Mouse (Mus musculus): Measurements from ENCODE around the gene Omg. TPM values are rescaled to one million over a fixed set of nuclear protein-coding genes. Genes with fewer than 3 reads are reported as not detected.

Gene Omg
- total RNA-seq, 2 experiments from 2014 or later, result 86.0 to 89.5 TPM

DNA sequence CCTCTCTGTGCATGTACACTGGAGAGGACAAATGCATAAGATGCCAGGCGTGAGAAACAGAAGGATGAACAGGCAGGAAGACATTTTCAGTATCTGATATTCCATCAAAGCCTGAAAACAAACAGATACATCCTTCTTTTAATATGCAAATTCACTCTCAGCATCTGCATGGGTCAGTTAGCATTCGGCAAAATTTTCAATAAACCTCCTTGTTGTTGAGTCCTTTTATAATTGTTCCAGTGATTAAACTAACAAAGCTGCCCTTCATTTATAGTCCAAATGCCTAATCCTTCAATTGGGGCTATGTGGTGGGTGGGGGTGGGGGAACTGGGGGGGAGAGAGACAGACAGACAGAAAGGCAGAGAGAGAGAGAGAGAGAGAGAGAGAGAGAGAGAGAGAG, 967 bp downstream of the Omg start:
- peak overlapping the region; percentile 97 for H3K27ac ChIP-seq
- no peak for TF ChIP-seq CTCF (conservative IDR thresholded peaks at IDR 0.05)
- peak overlapping the region; percentile 58 for H3K4me3 ChIP-seq
- peak in 1 of 2 experiments; percentile 27 for DNase-seq (ENCODE audit: low spot score in 2 of 2)

DNA sequence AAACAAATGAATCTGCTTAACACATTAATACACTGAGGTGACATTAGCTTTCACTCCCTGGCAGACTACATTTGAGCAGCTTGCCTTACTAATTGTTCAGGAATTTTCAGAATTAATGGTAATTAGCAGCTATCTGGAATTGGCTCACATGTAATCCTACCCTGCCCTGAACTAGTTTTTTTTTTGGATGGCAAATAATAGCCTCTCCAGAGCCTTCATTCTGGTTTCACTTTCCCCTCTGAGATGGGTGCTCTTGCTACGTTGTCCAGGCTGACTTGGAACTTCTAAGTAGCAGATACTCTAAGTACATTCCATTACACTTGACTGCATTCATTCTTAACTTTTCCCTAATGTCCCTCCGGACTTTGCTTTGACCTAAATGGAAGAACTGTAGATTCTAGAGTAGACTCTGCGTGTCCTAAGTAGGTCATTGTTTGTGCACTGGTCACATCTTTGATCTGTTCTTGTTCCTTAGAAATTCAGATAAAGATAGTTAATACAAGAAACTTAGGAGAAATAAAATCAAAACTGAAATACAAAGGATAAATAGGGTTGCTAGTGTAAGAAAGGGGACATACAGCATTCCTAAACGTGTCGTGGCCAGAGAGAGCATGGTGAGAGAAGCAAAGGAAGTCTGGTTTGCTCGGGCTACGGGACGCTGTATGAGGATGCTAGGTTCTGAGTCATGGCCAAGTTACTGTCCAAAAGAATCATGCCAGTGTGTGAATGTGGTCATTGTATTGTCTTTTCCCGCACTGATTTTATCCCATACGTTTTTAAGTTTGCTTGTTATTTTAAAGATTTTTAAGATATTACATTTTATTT, 8.7 kb downstream of the Omg start:
- H3K27ac ChIP-seq, result peak overlapping the region; percentile 72
- peak in 1 of 2 experiments; percentile 29 for DNase-seq (ENCODE audit: low spot score in 2 of 2)
- peak overlapping the region; percentile 39 for H3K4me3 ChIP-seq
- no peak for TF ChIP-seq CTCF (conservative IDR thresholded peaks at IDR 0.05)

DNA sequence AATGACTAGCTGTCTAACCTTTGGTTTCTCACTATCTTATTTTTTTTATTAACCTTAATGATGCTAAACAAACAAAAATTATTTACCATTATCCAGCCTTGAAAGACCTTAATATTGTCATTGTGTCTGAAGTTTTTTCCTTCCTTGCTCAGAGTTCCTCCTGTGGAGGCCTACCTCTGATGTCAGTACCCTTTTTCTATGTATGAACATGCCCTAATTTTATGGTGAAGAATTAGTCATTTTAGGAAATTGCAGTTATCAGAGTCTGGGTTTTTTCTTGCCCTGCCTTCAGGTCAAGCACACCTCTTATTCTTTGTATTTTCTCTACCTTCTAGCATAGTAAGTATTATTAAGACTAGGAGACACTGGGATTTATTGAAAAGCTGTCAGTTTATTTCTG, 19.2 kb downstream of the Omg start:
- no peak for DNase-seq (ENCODE audit: low spot score in 2 of 2)
- Histone ChIP-seq H3K4me3 (no peak overlapping the region), H3K27ac (no peak overlapping the region)
- TF ChIP-seq CTCF (conservative IDR thresholded peaks at IDR 0.05), result no peak

DNA sequence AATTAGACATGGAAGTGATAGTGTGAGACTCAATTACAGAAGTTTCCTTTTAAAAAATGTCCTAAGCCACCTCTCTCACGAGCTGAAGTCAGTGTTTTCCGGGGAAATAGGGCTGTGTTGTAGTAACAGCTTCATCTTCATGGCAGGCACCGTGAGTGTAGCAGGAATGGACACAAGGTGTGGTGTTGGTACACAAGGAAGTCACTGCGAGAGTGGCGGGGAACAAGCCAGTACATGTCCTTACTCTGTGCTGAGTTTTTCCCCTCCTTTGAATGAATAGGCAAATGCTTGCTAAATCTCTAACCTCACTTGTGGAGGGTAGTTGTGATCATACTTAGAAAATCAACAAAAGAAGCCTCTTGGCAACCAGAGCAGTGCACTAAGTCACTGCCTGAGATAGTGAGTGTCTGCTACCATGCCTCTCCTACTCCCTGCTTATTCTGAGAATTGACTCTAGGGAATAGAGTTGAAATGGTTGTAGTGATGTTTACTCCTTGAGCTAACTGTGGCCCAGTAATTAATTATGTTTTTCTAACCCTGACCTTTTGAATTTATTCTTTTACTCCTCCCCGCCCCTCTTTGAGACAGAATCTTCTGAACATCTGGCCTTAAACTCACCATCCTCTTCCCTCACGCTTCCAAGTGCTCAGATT, 19.9 kb downstream of the Omg start:
- no peak for DNase-seq (ENCODE audit: low spot score in 2 of 2)
- Histone ChIP-seq H3K4me3 (no peak overlapping the region), H3K27ac (no peak overlapping the region)
- no peak for TF ChIP-seq CTCF (conservative IDR thresholded peaks at IDR 0.05)

DNA sequence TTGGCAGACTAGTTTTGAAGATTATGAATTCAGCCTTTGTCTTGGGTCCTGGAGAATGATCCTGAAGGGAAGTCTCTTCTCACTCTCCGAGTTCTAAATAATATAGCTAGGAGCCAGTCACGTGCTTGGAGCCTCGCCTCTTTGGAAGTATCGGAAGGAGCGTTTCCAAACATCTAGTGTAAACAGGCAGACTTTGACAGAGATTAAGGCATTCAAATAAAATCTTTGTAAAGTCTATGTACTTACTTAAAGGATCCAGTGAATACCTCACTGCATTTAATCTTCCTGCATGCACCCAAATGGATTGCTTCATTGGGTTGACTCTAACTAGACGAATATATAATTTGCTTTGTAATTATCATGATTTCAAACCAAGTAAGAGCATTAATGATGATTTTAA, 20.5 kb downstream of the Omg start:
- no peak overlapping the region for H3K4me3 ChIP-seq
- DNase-seq (ENCODE audit: low spot score in 2 of 2), result no peak
- no peak for TF ChIP-seq CTCF (conservative IDR thresholded peaks at IDR 0.05)
- H3K27ac ChIP-seq, result no peak overlapping the region

DNA sequence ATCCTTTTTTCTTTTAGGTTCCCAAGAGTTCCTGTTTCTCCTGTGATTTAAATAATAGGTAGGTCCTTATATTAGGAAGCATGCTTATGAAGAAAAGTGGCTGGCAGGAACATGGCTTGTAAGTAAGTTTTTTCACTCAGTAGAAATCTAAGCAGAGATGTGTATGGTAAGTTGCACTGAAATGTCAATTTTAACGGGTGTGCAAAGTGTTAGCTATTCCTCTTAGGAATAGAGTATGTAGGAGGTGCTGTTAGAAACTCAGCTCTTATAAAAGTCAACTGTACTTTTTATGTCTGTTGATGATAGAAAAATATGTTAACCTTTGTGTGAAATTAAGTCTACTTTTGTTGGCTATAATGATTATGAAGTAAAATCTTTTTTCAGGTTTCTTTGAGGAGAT, 35.8 kb downstream of the Omg start:
- DNase-seq (ENCODE audit: low spot score in 2 of 2), result no peak
- no peak for TF ChIP-seq CTCF (conservative IDR thresholded peaks at IDR 0.05)
- no peak overlapping the region for H3K4me3 ChIP-seq
- no peak overlapping the region for H3K27ac ChIP-seq

DNA sequence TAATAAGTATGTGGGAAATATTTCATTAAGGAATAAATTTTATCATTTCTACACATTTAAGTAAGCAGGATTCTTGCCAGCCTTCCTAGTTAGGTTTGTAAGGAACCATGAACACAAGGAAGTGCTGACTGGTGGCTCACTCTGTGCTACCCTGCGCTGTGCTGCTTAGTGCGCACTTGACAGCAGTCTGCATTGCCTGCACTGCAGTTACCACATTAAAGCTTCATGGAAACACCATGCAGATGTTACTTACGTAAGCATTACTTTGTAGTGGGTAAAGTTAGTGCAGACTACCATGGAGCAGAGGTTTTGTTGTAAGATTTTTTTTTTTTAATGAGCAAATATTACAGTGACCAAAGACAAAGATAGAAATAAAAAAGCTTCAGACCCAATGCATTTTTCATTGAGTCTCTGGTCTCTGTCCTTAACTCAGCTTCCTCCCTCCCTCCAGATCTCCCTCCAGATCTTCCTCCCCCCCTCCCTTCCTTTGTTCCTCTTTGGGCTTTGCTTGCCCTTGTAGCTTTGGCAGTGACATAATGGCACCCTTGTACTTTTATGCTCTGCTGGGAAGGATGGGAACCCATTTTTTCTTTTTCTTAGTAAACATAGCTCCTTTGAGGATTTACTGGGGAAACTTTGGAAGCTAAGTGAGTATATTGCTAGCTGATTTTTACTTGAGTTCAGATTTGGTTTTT, 43.0 kb downstream of the Omg start:
- H3K4me3 ChIP-seq, result no peak overlapping the region
- peak overlapping the region; percentile 84 for H3K27ac ChIP-seq
- no peak for DNase-seq (ENCODE audit: low spot score in 2 of 2)
- TF ChIP-seq CTCF (conservative IDR thresholded peaks at IDR 0.05), result no peak

DNA sequence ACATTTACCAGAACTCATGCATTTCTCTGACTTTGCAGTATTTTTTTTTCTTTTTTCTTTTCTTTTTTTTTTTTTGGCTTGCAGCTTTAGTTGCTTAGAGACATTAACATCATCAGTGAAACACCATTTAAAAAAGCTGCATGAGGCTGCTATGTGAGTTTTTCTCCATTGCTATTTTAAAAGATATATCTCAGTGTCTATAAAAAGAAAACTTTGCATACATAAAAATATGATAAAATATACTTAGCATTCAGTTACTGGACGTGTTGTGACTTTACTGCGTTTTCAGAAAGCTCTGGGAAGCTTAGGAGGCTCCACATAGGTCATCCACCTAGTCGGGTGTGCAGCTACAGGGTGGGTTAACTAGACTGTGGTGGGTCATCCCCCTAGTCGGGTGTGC, 44.0 kb downstream of the Omg start:
- no peak for TF ChIP-seq CTCF (conservative IDR thresholded peaks at IDR 0.05)
- no peak for DNase-seq (ENCODE audit: low spot score in 2 of 2)
- peak overlapping the region; percentile 70 for H3K27ac ChIP-seq
- no peak overlapping the region for H3K4me3 ChIP-seq

DNA sequence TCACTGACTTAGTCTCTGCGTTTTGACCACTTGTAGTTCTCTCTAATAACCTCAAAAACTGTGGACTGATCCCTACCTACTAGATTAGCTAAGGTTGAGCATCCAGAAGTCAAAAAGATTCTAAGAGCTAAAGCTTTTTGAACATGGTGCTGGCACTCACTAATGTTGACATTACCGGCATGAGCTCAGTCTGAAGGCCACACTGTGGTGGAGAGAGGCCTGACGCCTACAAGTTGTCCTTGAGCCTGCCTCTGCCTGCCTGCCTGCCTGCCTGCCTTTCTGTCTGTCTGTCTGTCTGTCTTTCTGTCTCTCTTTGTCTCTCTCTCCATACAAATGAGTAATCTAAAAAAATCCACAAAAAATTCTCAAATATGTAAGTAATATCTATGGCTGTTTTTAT, 46.0 kb downstream of the Omg start:
- no peak for TF ChIP-seq CTCF (conservative IDR thresholded peaks at IDR 0.05)
- Histone ChIP-seq H3K4me3 (no peak overlapping the region), H3K27ac (no peak overlapping the region)
- DNase-seq (ENCODE audit: low spot score in 2 of 2), result no peak

DNA sequence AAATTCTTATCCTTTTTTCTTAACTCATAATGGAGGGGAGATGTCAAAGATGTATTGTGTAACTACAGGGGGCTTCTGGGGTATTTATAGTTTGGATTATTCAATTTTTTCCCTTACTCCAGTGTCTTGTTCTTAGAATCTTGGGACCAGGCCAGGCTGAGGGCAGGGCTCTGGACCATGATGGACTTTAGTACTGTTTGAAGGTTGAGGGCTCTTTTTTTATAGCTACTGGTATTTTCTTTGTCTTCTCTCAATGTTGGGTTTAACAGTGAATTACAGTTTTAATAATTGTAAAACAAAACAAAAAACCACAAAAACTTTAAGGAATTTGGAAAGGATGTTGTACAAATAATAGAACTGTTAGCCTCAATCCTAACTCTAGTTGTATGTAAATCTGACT, 50.9 kb downstream of the Omg start:
- H3K27ac ChIP-seq, result peak overlapping the region; percentile 69; the same call in 1 of the 2 replicates
- H3K4me3 ChIP-seq, result no peak overlapping the region
- DNase-seq (ENCODE audit: low spot score in 2 of 2), result no peak
- no peak for TF ChIP-seq CTCF (conservative IDR thresholded peaks at IDR 0.05)

Other genes starting within 250 kb of the Omg start
- 100 to 1,000 TPM in 1 of 2 experiments, 10 to 100 TPM in 1; 83.0 to 101 TPM for gene Wsb1, start 249.4 kb downstream of the Omg start, total RNA-seq (2021)
- not detected for gene Gm9964, start 207.2 kb downstream of the Omg start, total RNA-seq (2021)
- gene Nf1, start 164.4 kb downstream of the Omg start, total RNA-seq (2021), result 100 to 1,000 TPM; 106 to 115 TPM
- under 1 TPM; 0.37 to 0.38 TPM for gene Evi2b, start 19.7 kb upstream of the Omg start, total RNA-seq (2021)
- not detected for gene Evi2, start 26.5 kb upstream of the Omg start, total RNA-seq (2021)
- gene Evi2a, start 26.5 kb upstream of the Omg start, total RNA-seq (2021), result 10 to 100 TPM; 17.3 to 21.2 TPM
- 100 to 1,000 TPM; 163 to 168 TPM for gene Rab11fip4, start 87.1 kb upstream of the Omg start, total RNA-seq (2021)

Data from layer of hippocampus, adult 2 months (tissue).